Mouse (Mus musculus) intestine, postnatal 0 days (tissue): Measurements from ENCODE around the gene D430041D05Rik. TPM values are rescaled to one million over a fixed set of nuclear protein-coding genes. Genes with fewer than 3 reads are reported as not detected.

Source experiments
- ATAC-seq: fragments of 200-750 bp; cut with Nextera tagmentation; 2 replicates; pipeline ENCODE4 v1.8.0; 2017; ENCODE audit warnings: mild to moderate bottlenecking, moderate TSS enrichment, moderate library complexity
- H3K27ac ChIP-seq: fragments of 300-500 bp; sonication (generic); 2 replicates; pipeline ENCODE4 v1.5.1; 2014; ENCODE audit warnings: mild to moderate bottlenecking, low read depth, low read length, moderate library complexity
- H3K27me3 ChIP-seq: fragments of 300-500 bp; sonication (generic); replicated peaks from 2 replicates; pipeline ENCODE4 v1.6.1; 2014; ENCODE audit warnings: low read length, mixed read lengths; ENCODE audit not compliant: control insufficient read depth, insufficient read depth
- H3K36me3 ChIP-seq: fragments of 300-500 bp; sonication (generic); 2 replicates; pipeline ENCODE4 v1.6.1; 2014; ENCODE audit warnings: mild to moderate bottlenecking, moderate library complexity; ENCODE audit not compliant: control insufficient read depth, insufficient read depth
- H3K4me1 ChIP-seq: fragments of 300-500 bp; sonication (generic); replicated peaks from 2 replicates; pipeline ENCODE4 v1.6.1; 2014; ENCODE audit warnings: antibody characterized with exemption, low read length, mixed read lengths; ENCODE audit not compliant: control insufficient read depth, insufficient read depth
- H3K4me2 ChIP-seq: fragments of 300-500 bp; sonication (generic); replicated peaks from 2 replicates; pipeline ENCODE4 v1.6.1; 2014; ENCODE audit warnings: low read depth, mild to moderate bottlenecking, moderate library complexity
- H3K4me3 ChIP-seq: fragments of 300-500 bp; sonication (generic); 2 replicates; pipeline ENCODE4 v1.5.1; 2014; ENCODE audit warnings: low read depth, low read length
- H3K9ac ChIP-seq: fragments of 300-500 bp; sonication (generic); 2 replicates; pipeline ENCODE4 v1.6.1; 2014; ENCODE audit warnings: mild to moderate bottlenecking, low read depth, low read length
- H3K9me3 ChIP-seq: fragments of 300-500 bp; sonication (generic); 2 replicates; pipeline ENCODE4 v1.6.1; 2016; ENCODE audit warnings: mixed run types; ENCODE audit not compliant: control insufficient read depth
- CTCF ChIP-seq: sonication (generic); IDR thresholded peaks from 2 replicates; pipeline ENCODE4 v1.5.1; 2016; ENCODE audit warnings: low read depth, mild to moderate bottlenecking, control low read depth, antibody characterized with exemption, moderate library complexity
- WGBS: fragments of 180-500 bp; shearing (Covaris S2); extraction: QIAGEN DNeasy Blood & Tissue Kit; methylation state at CpG from one replicate; pipeline ENCODE4 v1.1.7; 2014; 5-methylcytosine and 5-hydroxymethylcytosine counted together
- polyA plus RNA-seq: library from polyadenylated mRNA; unstranded; fragments of >200 nt; fragmentation: Nextera tagmentation; extraction: Ambion mirVana; gene quantifications from 2 replicates; pipeline ENCODE4 v1.2.1, GENCODE M21; 2015

Gene D430041D05Rik
- polyA plus RNA-seq, 1 experiment from 2014 or later, result 0.05 TPM

GRCm38 (mm10) chr2:104144004-104144403, 266.8 kb downstream of the D430041D05Rik start:
- no peaks in the 10 kb centered on the region for H3K36me3 ChIP-seq
- H3K9me3 ChIP-seq, result no peaks in the 10 kb centered on the region
- H3K4me2 ChIP-seq, result no peak overlapping the region
- ATAC-seq, result no peak
- no peaks in the 10 kb centered on the region for H3K4me1 ChIP-seq
- 84% methylated on average over 12 of the region's 12 CpGs for WGBS
- no peak overlapping the region for H3K4me3 ChIP-seq
- no peak for TF ChIP-seq CTCF
- H3K27me3 ChIP-seq, result no peaks in the 10 kb centered on the region
- H3K27ac ChIP-seq, result no peak overlapping the region
- no peak overlapping the region for H3K9ac ChIP-seq

GRCm38 (mm10) chr2:104142140-104142539, 268.7 kb downstream of the D430041D05Rik start:
- no peaks in the 10 kb centered on the region for H3K27me3 ChIP-seq
- no peaks in the 10 kb centered on the region for H3K9me3 ChIP-seq
- no peak for TF ChIP-seq CTCF
- no peaks in the 10 kb centered on the region for H3K4me1 ChIP-seq
- WGBS, result 90% methylated on average over 8 of the region's 8 CpGs
- no peaks in the 10 kb centered on the region for H3K36me3 ChIP-seq
- no peak for ATAC-seq
- H3K27ac ChIP-seq, result no peak overlapping the region
- no peak overlapping the region for H3K9ac ChIP-seq
- H3K4me2 ChIP-seq, result no peak overlapping the region
- no peak overlapping the region for H3K4me3 ChIP-seq

GRCm38 (mm10) chr2:104135920-104136319, 274.9 kb downstream of the D430041D05Rik start:
- TF ChIP-seq CTCF, result no peak

GRCm38 (mm10) chr2:104134150-104135056, 276.4 kb downstream of the D430041D05Rik start:
- H3K9me3 ChIP-seq, result no peaks in the 10 kb centered on the region
- no peak overlapping the region for H3K4me2 ChIP-seq
- TF ChIP-seq CTCF, result peak; percentile 97
- no peak overlapping the region for H3K27ac ChIP-seq
- WGBS, result 47% methylated on average over 8 of the region's 8 CpGs
- H3K36me3 ChIP-seq, result no peaks in the 10 kb centered on the region
- H3K27me3 ChIP-seq, result no peaks in the 10 kb centered on the region
- no peak overlapping the region for H3K9ac ChIP-seq
- 0 out of 2 replicates have a peak, but pooled peaks have one; percentile 15 for ATAC-seq
- no peak overlapping the region for H3K4me3 ChIP-seq
- H3K4me1 ChIP-seq, result 0 out of 2 replicates have a peak, but pooled peaks cover 6% of the 10 kb centered on the region

More at GRCm38 (mm10) chr2:104135920-104136319, 274.9 kb downstream of the D430041D05Rik start:
- Histone ChIP-seq H3K27ac (no peak overlapping the region), H3K4me3 (no peak overlapping the region), H3K4me2 (no peak overlapping the region), H3K9ac (no peak overlapping the region), H3K27me3 (no peaks in the 10 kb centered on the region), H3K36me3 (no peaks in the 10 kb centered on the region), H3K4me1 (0 out of 2 replicates have a peak, but pooled peaks cover 6% of the 10 kb centered on the region), H3K9me3 (no peaks in the 10 kb centered on the region)
- WGBS, result 69% methylated on average over 2 of the region's 2 CpGs
- no peak for ATAC-seq

GRCm38 (mm10) chr2:104133042-104133810, 277.6 kb downstream of the D430041D05Rik start:
- Histone ChIP-seq H3K36me3 (no peaks in the 10 kb centered on the region), H3K9ac (no peak overlapping the region), H3K27ac (no peak overlapping the region), H3K4me1 (0 out of 2 replicates have a peak, but pooled peaks cover 6% of the 10 kb centered on the region), H3K27me3 (no peaks in the 10 kb centered on the region), H3K4me2 (no peak overlapping the region), H3K4me3 (no peak overlapping the region), H3K9me3 (no peaks in the 10 kb centered on the region)
- ATAC-seq, result no peak
- WGBS, result 40% methylated on average over 10 of the region's 12 CpGs
- no peak for TF ChIP-seq CTCF

GRCm38 (mm10) chr2:104132266-104132859, 278.4 kb downstream of the D430041D05Rik start:
- no peak overlapping the region for H3K9ac ChIP-seq
- ATAC-seq, result peak; percentile 11; the same call in 1 of the 2 replicates
- 57% methylated on average over 7 of the region's 7 CpGs for WGBS

More at GRCm38 (mm10) chr2:104132266-104132859, 278.4 kb downstream of the D430041D05Rik start:
- H3K9me3 ChIP-seq, result no peaks in the 10 kb centered on the region
- no peaks in the 10 kb centered on the region for H3K36me3 ChIP-seq
- H3K27ac ChIP-seq, result no peak overlapping the region
- H3K4me3 ChIP-seq, result no peak overlapping the region
- H3K27me3 ChIP-seq, result no peaks in the 10 kb centered on the region
- no peak overlapping the region for H3K4me2 ChIP-seq
- TF ChIP-seq CTCF, result no peak
- 0 out of 2 replicates have a peak, but pooled peaks cover 6% of the 10 kb centered on the region for H3K4me1 ChIP-seq
